Mouse (Mus musculus) liver, embryonic 15.5 days (tissue): ENCODE results near the gene Vwa2. TPM values are rescaled to one million over a fixed set of nuclear protein-coding genes. Genes with fewer than 3 reads are reported as not detected.

Experiments
- ATAC-seq: fragments of 200-750 bp; cut with Nextera tagmentation; 2 replicates; pipeline ENCODE4 v1.8.0; 2017; ENCODE audit warnings: moderate number of reproducible peaks, mild to moderate bottlenecking, moderate library complexity; ENCODE audit not compliant: insufficient read depth
- H3K27ac ChIP-seq: fragments of 300-500 bp; sonication (generic); replicated peaks from 2 replicates; pipeline ENCODE4 v1.5.1; 2015; ENCODE audit warnings: mild to moderate bottlenecking, inconsistent platforms
- H3K27me3 ChIP-seq: fragments of 300-500 bp; sonication (generic); 2 replicates; pipeline ENCODE4 v1.6.1; 2015; ENCODE audit warnings: mild to moderate bottlenecking, inconsistent platforms
- H3K36me3 ChIP-seq: fragments of 300-500 bp; sonication (generic); replicated peaks from 2 replicates; pipeline ENCODE4 v1.6.1; 2015; ENCODE audit warnings: moderate library complexity, mild to moderate bottlenecking, inconsistent platforms
- H3K4me1 ChIP-seq: fragments of 300-500 bp; sonication (generic); replicated peaks from 2 replicates; pipeline ENCODE4 v1.6.1; 2015; ENCODE audit warnings: inconsistent platforms
- H3K4me2 ChIP-seq: fragments of 300-500 bp; sonication (generic); 2 replicates; pipeline ENCODE4 v1.6.1; 2015; ENCODE audit warnings: moderate library complexity, mild to moderate bottlenecking, inconsistent platforms
- H3K4me3 ChIP-seq: fragments of 300-500 bp; sonication (generic); replicated peaks from 2 replicates; pipeline ENCODE4 v1.5.1; 2015; ENCODE audit warnings: mild to moderate bottlenecking, inconsistent platforms
- H3K9ac ChIP-seq: fragments of 300-500 bp; sonication (generic); 2 replicates; pipeline ENCODE4 v1.6.1; 2015; ENCODE audit warnings: moderate library complexity, mild to moderate bottlenecking, inconsistent platforms
- H3K9me3 ChIP-seq: fragments of 300-500 bp; sonication (generic); replicated peaks from 2 replicates; pipeline ENCODE4 v1.6.1; 2016; ENCODE audit warnings: inconsistent platforms
- WGBS: fragments of 180-500 bp; shearing (Covaris S2); methylation state at CpG from one replicate; pipeline ENCODE4 v1.1.7; 2015; ENCODE audit warnings: mixed read lengths; ENCODE audit not compliant: insufficient replicate concordance; 5-methylcytosine and 5-hydroxymethylcytosine counted together
- polyA plus RNA-seq: library from polyadenylated mRNA; unstranded; fragments of >200 nt; fragmentation: Nextera tagmentation; extraction: Ambion mirVana; gene quantifications from 2 replicates; pipeline ENCODE4 v1.2.1, GENCODE M21; 2015

The Vwa2 gene
- polyA plus RNA-seq, 1 experiment from 2014 or later: not detected

DNA sequence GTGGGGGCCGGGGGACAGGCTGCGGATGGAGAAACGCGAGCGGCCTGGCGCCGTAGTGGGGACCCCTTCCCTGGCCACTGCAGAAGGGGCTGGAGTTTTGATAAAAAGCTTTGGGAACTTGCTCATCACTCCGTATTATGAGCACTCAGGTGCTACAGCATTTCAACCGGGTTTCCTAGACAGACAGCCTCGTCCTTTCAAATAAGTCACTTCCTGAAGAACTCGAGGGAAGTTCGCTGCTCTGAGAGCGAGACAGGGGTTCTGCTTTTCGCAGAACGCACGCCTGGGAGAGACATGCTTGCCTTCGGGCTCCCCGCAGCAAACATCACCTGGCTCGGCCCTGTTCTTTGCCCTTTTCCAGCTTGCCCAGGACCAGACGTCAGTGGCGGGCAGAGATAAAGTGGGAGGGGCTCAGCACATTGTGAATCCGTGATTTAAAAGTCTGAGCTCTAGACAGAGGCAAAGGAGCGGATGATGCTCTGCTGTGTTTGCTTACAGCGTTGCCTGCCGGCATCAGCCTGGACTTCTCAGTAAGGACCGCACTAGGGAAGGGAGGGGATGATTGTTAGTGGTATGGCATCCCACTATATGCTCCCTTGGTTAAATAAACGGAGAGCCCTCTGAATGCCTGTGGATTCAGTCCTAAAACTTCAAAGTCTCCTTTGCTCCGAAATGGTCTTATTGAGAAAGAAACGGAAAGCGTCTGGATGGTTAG is 709 bp downstream of the Vwa2 start:
- Histone ChIP-seq H3K27me3 (peaks cover 96% of the 10 kb centered on the region), H3K4me2 (peak overlapping the region; percentile 56), H3K4me1 (peaks cover 8% of the 10 kb centered on the region), H3K27ac (no peak overlapping the region), H3K9ac (no peak overlapping the region), H3K9me3 (no peaks in the 10 kb centered on the region), H3K4me3 (peak overlapping the region; percentile 23), H3K36me3 (no peaks in the 10 kb centered on the region)
- 8% methylated on average over 30 of the region's 30 CpGs for WGBS
- ATAC-seq: no peak

GRCm38 (mm10) chr19:56877364-56877763 is 3.3 kb downstream of the Vwa2 start:
- Histone ChIP-seq H3K4me2 (no peak overlapping the region), H3K4me1 (peaks cover 8% of the 10 kb centered on the region), H3K36me3 (no peaks in the 10 kb centered on the region), H3K9ac (no peak overlapping the region), H3K27ac (no peak overlapping the region), H3K9me3 (no peaks in the 10 kb centered on the region), H3K27me3 (peaks cover 93% of the 10 kb centered on the region), H3K4me3 (no peak overlapping the region)
- 72% methylated on average over 6 of the region's 6 CpGs for WGBS
- ATAC-seq: no peak

- no peaks in the 10 kb centered on the region for H3K4me1 ChIP-seq
- no peak for ATAC-seq
- no peak overlapping the region for H3K4me2 ChIP-seq
- no peak overlapping the region for H3K27ac ChIP-seq
- peaks cover 2% of the 10 kb centered on the region; the same call in 1 of the 2 replicates for H3K27me3 ChIP-seq
- no peak overlapping the region for H3K9ac ChIP-seq
- WGBS: 68% methylated on average over 10 of the region's 10 CpGs
- no peaks in the 10 kb centered on the region for H3K36me3 ChIP-seq
- H3K4me3 ChIP-seq: no peak overlapping the region
- no peaks in the 10 kb centered on the region for H3K9me3 ChIP-seq
Observed at GRCm38 (mm10) chr19:56887879-56888278, 13.8 kb downstream of the Vwa2 start.

DNA sequence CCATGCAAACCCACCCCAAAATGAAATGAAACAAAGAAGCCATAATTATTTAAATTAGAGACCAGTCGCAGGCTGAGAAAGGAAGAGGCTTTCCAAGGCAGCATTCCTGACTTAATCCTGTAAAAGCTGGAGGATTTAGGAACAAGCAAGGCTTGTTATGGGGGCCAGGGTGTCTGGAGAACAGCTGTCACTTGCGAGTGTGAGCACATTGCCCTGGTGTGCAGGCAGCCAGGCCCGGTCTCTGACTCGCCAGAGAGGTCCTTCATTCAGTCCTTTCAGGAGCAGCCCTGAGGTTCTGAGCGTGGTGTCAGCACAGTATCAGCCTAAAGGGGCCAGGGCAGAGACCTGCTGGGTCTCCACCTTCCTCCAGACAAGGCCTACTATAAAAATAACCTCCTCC is 14.6 kb downstream of the Vwa2 start:
- no peak overlapping the region for H3K27ac ChIP-seq
- no peaks in the 10 kb centered on the region for H3K36me3 ChIP-seq
- no peak overlapping the region for H3K9ac ChIP-seq
- no peaks in the 10 kb centered on the region for H3K9me3 ChIP-seq
- H3K4me3 ChIP-seq: no peak overlapping the region
- no peak overlapping the region for H3K4me2 ChIP-seq
- 50% methylated on average over 5 of the region's 5 CpGs for WGBS
- no peak for ATAC-seq
- no peaks in the 10 kb centered on the region for H3K4me1 ChIP-seq
- peaks cover 2% of the 10 kb centered on the region; the same call in 1 of the 2 replicates for H3K27me3 ChIP-seq

DNA sequence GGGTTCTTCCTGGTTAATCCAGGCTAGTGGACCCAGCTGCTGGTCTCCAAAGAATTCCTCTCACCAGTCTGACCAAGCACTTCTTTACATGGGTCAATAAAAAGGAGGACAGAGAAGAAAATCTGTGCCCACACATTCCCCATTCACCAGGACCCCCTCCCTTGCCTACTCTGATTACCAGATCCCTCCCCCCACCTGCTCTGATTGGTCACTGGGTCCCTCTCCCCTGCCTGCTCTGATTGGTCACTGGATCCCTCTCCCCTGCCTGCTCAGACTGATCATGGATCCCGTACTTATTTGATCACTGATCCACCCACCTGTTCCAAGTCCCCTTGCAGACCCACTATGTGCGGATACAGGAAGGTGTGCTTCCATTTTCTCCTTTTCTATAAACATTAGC is 17.4 kb downstream of the Vwa2 start:
- Histone ChIP-seq H3K9me3 (no peaks in the 10 kb centered on the region), H3K4me3 (no peak overlapping the region), H3K9ac (no peak overlapping the region), H3K27ac (no peak overlapping the region), H3K36me3 (no peaks in the 10 kb centered on the region), H3K4me1 (no peaks in the 10 kb centered on the region), H3K4me2 (no peak overlapping the region), H3K27me3 (peaks cover 2% of the 10 kb centered on the region; the same call in 1 of the 2 replicates)
- 43% methylated on average over 2 of the region's 2 CpGs for WGBS
- ATAC-seq: no peak

DNA sequence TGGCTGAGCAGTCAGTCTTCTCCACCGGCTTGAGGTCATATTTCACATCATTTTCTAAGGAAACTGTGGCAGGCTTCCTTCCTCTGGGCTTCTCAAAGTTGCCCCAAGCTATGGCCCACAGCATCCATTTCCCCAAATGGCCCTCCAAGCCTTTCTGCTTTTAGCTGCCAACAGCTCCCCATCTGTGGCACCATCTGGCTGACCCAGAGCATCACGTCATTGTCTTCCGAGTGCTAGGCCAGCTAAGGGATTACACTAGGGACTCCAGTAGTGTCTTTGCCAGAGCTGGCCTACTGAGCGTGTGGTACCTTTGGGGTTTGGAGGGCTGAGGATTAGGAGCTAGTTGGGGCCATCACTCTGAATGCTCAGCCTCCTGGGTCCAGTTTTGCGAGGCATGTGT is 18.5 kb downstream of the Vwa2 start:
- Histone ChIP-seq H3K4me1 (no peaks in the 10 kb centered on the region), H3K4me2 (no peak overlapping the region), H3K9me3 (no peaks in the 10 kb centered on the region), H3K27ac (no peak overlapping the region), H3K27me3 (peaks cover 2% of the 10 kb centered on the region; the same call in 1 of the 2 replicates), H3K9ac (no peak overlapping the region), H3K36me3 (no peaks in the 10 kb centered on the region), H3K4me3 (no peak overlapping the region)
- ATAC-seq: no peak
- WGBS: 51% methylated on average over 5 of the region's 5 CpGs

- no peak overlapping the region for H3K27ac ChIP-seq
- no peak overlapping the region for H3K4me3 ChIP-seq
- no peaks in the 10 kb centered on the region for H3K36me3 ChIP-seq
- no peak for ATAC-seq
- no peaks in the 10 kb centered on the region for H3K4me1 ChIP-seq
- H3K9ac ChIP-seq: no peak overlapping the region
- peaks cover 2% of the 10 kb centered on the region; the same call in 1 of the 2 replicates for H3K27me3 ChIP-seq
- no peak overlapping the region for H3K4me2 ChIP-seq
- WGBS: 62% methylated on average over 5 of the region's 5 CpGs
- no peaks in the 10 kb centered on the region for H3K9me3 ChIP-seq
Observed at GRCm38 (mm10) chr19:56893326-56893725, 19.3 kb downstream of the Vwa2 start.

- WGBS: 71% methylated on average over 16 of the region's 16 CpGs
- peaks cover under 1% of the 10 kb centered on the region; the same call in 1 of the 2 replicates for H3K27me3 ChIP-seq
- no peak for ATAC-seq
- no peaks in the 10 kb centered on the region for H3K4me1 ChIP-seq
- H3K4me3 ChIP-seq: no peak overlapping the region
- no peak overlapping the region for H3K27ac ChIP-seq
- H3K4me2 ChIP-seq: no peak overlapping the region
- no peaks in the 10 kb centered on the region for H3K9me3 ChIP-seq
- no peaks in the 10 kb centered on the region for H3K36me3 ChIP-seq
- H3K9ac ChIP-seq: no peak overlapping the region
Observed at GRCm38 (mm10) chr19:56897654-56898053, 23.6 kb downstream of the Vwa2 start.

- 33% methylated on average over 3 of the region's 3 CpGs for WGBS
- Histone ChIP-seq H3K4me3 (no peak overlapping the region), H3K27me3 (no peaks in the 10 kb centered on the region), H3K4me2 (no peak overlapping the region), H3K9ac (no peak overlapping the region), H3K4me1 (no peaks in the 10 kb centered on the region), H3K36me3 (no peaks in the 10 kb centered on the region), H3K27ac (no peak overlapping the region), H3K9me3 (no peaks in the 10 kb centered on the region)
- no peak for ATAC-seq
Observed at GRCm38 (mm10) chr19:56904095-56904494, 30.0 kb downstream of the Vwa2 start.

DNA sequence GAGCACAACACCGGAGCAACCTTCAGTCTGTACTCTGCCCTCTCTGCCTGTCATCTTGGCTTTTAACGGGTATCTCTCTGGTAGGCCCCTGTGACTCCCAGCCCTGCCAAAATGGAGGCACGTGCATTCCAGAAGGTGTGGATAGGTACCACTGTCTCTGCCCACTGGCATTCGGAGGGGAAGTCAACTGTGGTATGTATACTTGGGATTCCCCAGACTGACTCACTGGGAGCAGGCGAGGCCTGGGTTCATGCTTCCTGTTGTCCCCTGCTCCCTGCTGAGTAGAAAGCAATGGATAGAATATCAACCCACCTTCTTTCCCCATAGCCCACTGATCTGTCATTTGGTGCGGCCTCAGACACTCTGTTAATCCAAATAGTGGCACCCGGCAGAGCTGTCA is 31.3 kb downstream of the Vwa2 start:
- Histone ChIP-seq H3K9ac (no peak overlapping the region), H3K27me3 (no peaks in the 10 kb centered on the region), H3K4me2 (no peak overlapping the region), H3K27ac (no peak overlapping the region), H3K9me3 (no peaks in the 10 kb centered on the region), H3K4me1 (no peaks in the 10 kb centered on the region), H3K4me3 (no peak overlapping the region), H3K36me3 (no peaks in the 10 kb centered on the region)
- WGBS: 61% methylated on average over 7 of the region's 7 CpGs
- ATAC-seq: no peak

- 21% methylated on average over 3 of the region's 3 CpGs for WGBS
- H3K4me3 ChIP-seq: no peak overlapping the region
- H3K9me3 ChIP-seq: no peaks in the 10 kb centered on the region
- no peak for ATAC-seq
- H3K4me1 ChIP-seq: no peaks in the 10 kb centered on the region
- H3K27ac ChIP-seq: no peak overlapping the region
- H3K27me3 ChIP-seq: no peaks in the 10 kb centered on the region
- no peak overlapping the region for H3K4me2 ChIP-seq
- no peak overlapping the region for H3K9ac ChIP-seq
- H3K36me3 ChIP-seq: no peaks in the 10 kb centered on the region
Observed at GRCm38 (mm10) chr19:56907850-56908249, 33.8 kb downstream of the Vwa2 start.
